Mouse (Mus musculus): ENCODE results near the gene Pkn3.
A peak's percentile ranks its signal among the peaks of the same experiment; 100 is the strongest.

Gene Pkn3

DNA sequence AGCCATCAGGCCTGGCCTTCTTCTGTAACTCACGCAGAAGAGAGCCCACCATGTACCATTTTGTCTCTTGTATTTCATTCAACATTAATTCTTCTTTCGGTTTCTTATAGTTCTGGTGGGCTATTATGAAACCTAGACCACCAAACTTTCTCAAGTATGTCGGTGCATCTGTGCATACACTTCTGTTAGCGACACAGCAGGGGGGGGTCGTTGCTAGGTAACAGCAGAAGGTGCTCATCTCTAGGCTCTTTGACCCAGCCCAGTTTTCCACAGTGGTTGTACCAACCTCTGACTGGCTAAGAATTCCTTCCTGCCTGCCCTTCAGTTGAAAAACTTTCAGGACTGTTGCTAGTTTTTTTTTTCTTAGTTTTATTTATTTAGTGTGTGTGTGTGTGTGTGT is 19.1 kb upstream of the Pkn3 start:
- no peak for TF ChIP-seq GATA4 (IDR thresholded peaks at IDR 0.05; ENCODE audit: insufficient replicate concordance, low read length)

DNA sequence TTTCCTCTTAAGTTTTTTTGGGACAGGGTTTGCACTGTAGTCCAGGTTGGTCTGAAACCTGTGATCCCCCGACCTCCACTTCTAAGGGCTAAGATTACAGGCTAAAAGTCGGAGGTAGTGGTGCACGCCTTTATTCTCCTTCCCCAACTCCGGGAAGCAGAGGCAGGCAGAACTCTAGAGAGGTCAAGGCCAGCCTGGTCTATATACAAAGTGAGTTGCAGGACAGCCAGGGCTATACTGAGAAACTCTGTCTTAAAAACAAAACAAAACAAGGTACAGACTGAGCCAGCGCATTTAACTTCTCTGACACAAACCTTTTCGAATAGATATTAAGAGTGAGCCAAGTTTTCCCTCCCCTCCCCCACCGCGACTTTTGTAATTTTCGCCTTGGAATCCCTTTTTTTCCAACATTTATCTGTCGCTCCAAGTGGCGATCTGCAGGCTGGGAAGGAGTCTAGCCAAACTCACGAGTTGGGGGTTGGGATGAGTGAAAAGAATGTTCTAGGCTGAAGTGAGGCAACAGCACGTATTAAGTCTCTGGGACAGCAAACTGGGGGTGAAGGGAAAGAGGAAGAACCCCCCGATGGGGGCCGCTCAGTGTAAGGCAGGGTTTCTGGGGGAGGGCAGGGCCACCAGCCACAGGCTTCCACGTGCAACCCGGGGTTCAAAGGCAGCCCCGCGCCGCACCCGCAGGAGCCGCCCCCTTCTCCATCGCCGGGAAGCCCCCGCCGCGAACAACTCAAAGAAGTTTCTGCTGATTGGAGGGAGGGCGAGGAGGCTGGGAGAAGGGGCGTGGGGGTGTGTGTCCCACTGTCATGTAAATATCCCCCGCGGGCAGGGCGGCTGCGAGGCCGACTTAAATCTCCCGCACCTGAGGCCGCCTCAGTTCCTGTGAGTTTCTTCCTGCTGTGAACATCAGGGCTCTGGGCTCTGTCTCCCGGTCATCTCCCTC is 16.0 kb upstream of the Pkn3 start:
- TF ChIP-seq GATA4 (IDR thresholded peaks at IDR 0.05; ENCODE audit: insufficient replicate concordance, low read length): no peak

DNA sequence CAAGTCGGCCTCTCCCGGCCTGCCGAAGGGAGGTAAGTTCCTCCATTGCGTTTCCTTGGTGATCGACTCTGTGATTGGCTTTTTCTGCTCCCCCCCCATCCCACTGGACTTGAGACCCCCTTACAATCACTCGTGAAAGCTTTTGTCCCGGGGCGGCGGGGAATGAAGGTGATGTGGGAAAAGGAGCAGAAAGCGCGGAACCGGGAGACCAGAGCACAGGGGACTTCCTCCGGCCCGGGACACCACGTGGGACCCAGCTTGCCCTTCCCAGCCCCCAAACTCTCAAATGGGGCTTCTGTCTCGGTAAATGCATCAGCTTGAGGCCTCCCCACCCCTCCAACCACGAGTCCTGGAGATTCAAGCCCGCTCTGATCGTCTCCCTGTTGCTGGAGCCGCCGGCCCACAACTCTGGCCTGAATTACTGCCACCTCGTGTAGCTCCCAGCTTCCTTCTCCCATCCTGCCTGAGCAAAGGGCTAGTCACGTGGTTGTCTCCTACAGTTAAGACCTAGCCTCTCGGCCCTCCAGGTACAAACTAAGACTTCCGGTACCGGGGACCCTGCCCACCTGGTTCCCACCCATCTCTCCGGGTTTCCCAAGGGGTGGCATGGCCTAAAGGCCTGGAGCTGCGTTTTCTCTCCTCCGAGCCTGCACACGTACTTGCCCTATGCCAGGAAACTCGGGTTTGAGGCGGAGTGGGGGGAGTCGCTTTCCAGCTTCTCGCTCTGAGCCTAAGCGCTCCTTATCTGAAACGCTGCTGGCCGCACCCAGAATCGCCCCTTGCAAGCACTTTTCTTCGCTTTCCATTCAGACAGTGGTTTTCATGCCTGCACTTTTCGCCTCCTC is 15.0 kb upstream of the Pkn3 start:
- TF ChIP-seq GATA4 (IDR thresholded peaks at IDR 0.05; ENCODE audit: insufficient replicate concordance, low read length): peak; percentile 44; the same call in 1 of the 2 replicates

DNA sequence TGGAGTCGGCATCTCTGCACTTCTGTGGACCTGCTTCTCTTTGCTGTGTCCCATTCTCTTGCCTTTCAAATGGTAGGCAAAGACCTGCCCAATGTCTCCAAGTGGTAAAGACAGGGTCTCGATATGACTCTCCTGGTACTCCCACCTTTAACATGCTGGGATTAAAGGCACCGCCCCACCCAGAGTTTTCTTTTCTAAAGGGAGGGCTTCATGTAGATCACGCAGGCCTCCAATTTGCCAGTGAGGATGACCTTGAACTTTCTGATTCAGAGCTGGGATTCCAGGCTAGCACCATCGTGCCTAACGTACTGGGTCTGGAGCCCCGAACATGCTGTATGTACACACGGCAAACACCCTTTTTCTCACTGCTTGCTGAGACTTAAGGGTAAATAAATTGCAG is 14.2 kb upstream of the Pkn3 start:
- no peak for TF ChIP-seq GATA4 (IDR thresholded peaks at IDR 0.05; ENCODE audit: insufficient replicate concordance, low read length)

DNA sequence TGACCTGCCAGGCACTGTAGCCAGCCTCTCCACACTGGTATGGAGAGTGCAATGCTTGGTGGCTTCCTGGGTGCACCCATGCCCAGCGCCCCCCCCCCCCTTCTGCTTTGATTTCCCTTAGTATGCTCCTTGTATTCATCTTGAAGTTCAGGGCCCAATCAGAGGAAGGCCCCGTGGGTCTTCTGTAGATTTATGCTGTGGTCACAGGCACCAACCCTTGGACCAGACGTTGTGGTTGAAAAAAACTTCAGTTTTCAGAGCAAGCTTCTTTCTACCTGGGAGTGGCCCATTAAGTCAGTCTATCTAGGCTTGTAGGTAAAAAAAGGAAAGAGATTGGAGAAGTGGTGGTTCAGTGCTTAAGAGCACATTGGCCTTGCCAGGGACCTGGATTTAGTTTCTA is 13.7 kb upstream of the Pkn3 start:
- no peak for TF ChIP-seq GATA4 (IDR thresholded peaks at IDR 0.05; ENCODE audit: insufficient replicate concordance, low read length)

DNA sequence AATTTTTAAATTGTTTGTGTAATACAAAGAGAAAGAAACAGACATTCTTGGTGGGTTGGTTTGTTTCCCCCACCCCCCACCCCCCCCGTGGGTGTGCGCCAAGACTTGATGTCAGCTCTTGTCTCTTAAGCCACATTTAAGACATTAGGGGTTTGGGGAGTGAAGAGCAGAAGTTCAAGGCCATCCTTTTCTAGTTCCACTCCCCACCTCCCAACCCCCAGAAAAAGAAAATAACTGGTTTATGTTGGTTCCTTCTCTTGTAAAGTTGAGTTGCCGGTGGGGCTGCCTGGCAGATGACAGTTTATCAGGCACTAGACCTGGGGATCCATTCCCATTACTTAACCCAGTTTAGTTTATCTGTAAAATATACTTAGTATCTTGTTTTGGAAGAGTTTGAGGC is 13.2 kb upstream of the Pkn3 start:
- TF ChIP-seq GATA4 (IDR thresholded peaks at IDR 0.05; ENCODE audit: insufficient replicate concordance, low read length): no peak

DNA sequence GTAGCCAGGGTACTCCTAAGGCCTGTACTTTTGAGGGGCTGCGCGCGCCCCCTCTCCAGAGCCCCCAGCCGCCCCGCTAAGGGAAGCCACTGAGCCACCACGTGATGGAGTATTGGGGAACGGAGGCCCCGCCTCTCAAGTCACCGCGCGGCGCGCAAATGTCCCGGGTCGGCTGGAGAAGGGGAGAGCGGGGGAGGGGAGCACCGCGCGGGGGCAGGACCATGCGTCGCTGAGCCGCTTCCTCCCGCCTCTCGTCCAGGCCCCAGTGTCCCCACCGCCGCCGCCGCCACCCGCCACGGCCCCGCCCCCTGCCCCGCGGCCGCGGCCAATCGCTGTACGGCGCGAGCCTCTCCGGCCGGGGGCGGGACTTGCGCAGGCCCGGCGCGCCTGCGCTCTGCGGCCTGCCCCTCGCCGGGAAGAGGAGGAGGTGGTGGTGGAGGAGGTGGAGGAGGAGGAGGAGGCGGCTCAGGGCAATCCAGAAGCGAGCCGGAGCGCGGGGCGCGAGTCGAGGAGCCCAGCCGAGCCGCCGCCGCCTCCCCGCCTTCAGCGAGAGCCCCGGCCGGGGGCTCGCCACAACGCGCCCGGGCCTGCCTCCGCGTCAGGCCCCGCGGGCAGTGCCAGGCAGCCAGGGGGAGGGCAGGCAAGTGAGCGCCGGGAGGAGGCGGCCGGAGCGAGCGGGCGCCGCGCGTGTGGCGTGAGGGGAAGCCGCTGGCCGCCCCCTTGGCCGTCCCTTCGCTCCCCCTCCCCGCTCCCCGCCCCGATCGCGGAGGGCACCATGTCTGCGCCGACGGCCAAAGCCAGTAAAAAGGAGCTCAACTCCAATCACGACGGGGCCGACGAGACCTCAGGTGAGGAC is 11.2 kb upstream of the Pkn3 start:
- no peak for TF ChIP-seq GATA4 (IDR thresholded peaks at IDR 0.05; ENCODE audit: insufficient replicate concordance, low read length)

DNA sequence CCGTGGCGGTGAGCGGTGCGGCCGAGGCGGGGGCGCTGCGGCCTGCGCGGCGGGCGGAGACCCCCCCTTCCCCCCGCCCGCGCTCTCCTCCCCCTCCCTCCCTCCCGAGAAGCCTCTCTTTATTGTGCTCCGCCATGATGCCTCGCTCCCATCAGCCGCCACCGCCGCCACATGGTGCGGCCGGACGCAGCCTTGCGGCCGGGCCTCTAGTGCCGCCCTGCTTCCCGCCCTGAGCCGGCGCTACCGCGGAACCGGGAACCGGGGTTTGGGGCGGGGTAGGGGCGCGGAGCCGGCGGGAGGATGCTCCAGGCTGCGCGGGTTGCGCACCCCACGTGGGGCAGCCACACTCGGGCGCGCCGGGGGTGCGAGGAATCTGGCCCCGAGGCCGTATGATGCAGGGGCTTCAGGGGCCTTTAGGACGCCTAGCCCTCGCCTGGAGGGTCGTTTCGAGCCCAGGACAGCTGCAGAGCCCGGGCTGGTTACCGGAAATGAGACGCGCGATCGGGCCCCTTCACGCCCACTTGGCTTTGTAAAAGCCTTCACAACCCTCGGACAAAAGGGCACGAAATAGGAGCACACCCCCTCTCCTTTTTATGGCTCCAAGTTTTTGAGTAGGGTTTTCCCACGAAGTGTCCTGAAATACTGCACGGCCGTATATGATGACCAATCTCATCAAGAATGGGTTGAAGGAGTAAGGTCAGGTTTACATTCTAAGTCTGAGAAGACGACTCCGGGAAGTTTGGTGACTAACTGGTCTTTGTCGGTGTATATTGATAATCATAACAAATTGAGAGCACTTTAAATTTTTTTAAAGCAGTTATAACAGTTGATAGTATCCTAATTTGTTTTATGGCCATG is 10.2 kb upstream of the Pkn3 start:
- TF ChIP-seq GATA4 (IDR thresholded peaks at IDR 0.05; ENCODE audit: insufficient replicate concordance, low read length): no peak

DNA sequence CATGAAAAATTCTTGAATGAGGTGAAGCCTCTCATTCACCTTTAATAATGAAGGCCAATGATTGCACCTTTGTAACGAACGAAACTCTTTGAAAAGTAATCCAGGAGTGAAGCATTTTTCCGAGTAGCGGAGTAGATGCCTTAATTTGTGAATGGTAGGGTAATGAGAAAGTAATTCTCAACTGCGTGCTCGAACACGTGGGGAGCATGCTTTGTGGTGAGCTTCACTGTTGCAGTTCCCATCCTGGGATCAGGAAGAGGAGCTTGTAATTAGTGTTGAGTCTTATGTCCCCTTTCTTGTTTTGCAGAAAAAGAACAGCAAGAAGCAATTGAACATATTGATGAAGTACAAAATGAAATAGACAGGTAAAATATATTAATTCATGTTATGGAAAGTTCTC is 9.5 kb upstream of the Pkn3 start:
- TF ChIP-seq GATA4 (IDR thresholded peaks at IDR 0.05; ENCODE audit: insufficient replicate concordance, low read length): no peak

DNA sequence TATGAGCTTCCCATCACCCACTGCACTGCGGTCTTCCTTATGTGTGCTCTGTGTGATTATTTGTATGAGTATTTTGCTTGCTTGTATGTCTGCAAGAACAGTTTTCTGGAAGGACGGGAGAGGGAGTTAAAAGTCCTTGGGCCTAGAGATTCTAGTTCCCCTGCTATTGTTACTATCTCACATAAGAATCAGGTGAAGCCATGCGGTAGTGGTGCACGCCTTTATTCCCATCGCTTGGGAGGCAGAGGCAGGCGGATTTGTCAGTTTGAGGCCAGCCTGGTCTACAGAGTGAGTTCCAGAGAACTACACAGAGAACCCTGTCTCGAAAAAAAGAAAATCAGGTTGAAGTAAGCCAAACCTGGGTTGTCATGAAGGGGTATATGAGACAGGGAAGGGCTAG is 4.6 kb upstream of the Pkn3 start:
- TF ChIP-seq GATA4 (IDR thresholded peaks at IDR 0.05; ENCODE audit: insufficient replicate concordance, low read length): no peak

DNA sequence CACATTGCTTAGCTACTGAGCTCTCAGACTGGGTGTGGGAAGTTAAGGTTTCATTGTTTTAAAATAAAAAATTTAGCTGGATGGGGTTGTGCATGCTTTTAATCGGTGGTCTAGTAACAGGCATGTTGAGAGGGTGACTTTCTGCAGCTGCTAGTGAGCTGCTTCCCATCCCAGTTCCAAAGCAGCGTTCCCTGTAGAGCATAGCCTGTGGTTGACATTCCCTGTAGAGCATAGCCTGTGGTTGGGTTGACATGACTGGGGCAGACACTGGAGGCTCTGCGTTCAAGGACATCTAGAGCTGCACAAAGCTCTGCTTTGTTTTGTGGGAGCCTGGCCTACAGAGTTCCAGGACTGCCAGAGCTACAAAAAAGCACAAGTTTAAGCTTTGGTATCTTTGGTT is 4.2 kb upstream of the Pkn3 start:
- TF ChIP-seq GATA4 (IDR thresholded peaks at IDR 0.05; ENCODE audit: insufficient replicate concordance, low read length): no peak

DNA sequence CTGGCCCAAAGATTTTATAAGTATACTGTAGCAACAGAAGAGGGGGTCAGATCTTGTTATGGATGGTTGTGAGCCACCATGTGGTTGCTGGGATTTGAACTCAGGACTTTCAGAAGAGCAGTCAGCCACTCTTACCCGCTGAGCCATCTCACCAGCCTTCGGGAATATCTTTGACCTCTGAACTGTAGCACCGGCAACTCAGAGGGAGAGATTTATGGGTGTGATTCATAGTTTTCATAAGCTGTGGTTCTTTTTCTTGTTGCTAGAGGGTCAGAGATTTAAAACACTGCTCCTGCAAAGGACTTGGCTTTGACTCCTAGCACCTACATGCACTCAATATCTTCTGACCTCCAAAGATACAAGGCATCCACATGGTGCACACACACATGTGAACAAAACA is 1.9 kb upstream of the Pkn3 start:
- no peak for TF ChIP-seq GATA4 (IDR thresholded peaks at IDR 0.05; ENCODE audit: insufficient replicate concordance, low read length)

DNA sequence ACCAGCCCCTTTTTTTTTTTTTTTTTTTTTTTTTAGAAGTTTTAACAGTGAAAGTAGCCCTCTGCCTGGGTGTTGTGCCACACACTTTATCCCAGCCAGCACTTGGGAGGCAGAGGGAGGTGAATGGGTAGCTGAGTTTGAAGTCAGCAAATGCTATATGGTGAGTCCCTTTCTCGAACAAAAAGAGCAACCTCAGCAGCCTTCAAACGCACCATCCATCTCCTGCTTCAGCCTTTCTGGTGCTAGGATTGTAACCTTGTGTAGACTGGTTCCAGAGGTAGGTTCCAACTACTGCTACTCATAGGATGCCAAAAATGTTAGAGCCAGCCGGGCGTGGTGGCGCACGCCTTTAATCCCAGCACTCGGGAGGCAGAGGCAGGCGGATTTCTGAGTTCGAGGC is 1.0 kb upstream of the Pkn3 start:
- TF ChIP-seq GATA4 (IDR thresholded peaks at IDR 0.05; ENCODE audit: insufficient replicate concordance, low read length): no peak

DNA sequence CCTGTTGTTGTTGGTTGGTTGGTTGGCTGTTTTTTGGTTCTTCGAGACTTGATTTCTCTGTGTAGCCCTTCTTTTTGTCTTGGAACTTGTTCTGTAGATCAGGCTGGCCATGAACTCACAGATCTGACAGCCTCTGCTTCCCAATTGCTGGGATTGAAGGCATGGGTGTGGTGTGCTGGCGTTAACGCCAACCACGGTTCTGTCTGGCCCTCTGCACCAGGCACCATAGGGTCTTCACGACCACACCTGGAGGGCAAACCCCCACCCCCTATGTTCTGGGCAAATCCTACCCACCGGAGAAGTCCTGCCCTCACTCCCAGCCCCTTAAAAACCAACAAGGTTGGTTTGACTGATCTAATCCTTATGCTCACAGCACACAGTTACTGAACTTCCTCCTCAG is 525 bp upstream of the Pkn3 start:
- no peak for TF ChIP-seq GATA4 (IDR thresholded peaks at IDR 0.05; ENCODE audit: insufficient replicate concordance, low read length)

Measured in liver, adult (tissue).